Comparison of ENCODE assay signal across 8 mouse cellular contexts in the genomic region with DNA sequence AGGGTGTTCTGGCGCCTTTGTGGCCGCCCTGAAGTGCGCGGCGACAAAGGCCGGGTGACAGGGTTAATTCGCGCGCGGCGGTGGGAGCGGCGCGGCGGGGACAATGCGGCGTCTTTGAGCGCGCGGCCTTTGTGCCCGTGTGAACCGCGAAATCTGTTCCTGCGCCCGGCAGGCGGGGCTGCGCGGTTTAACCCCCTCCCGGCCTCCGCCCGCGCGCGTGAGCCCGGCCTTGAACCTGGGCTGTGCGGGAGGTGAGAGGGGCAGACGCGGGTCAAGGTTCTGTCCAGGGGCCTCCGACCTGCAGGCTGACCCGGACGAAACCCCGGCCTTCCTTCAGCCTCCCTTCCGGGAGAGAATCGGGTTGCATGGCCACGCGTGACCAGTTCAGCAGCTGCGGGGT.
DNase-seq lines count a peak whose midpoint lies in the region; ATAC-seq lines count a peak whose summit lies in the region.
"Had no signal": no experiment of that assay in that cellular context is flagged by ENCODE, and none has a peak within 500 bp of the region (broad histone marks: within the 10 kb centered on the region; RNA-seq: fewer than 3 reads in every experiment).

No protein-coding gene starts in this region.

- H3K36me3 ChIP-seq in lung, embryonic 15.5 days, result no peaks in the 10 kb centered on the region
- no peaks in the 10 kb centered on the region for H3K36me3 ChIP-seq in forebrain, embryonic 14.5 days (ENCODE audit: control insufficient read depth, insufficient read depth, low read length)
- H3K36me3 ChIP-seq in limb, embryonic 13.5 days, result no peaks in the 10 kb centered on the region
- H3K36me3 ChIP-seq in stomach, embryonic 15.5 days, result no peaks in the 10 kb centered on the region

- peaks cover 77% of the 10 kb centered on the region for H3K27me3 ChIP-seq in lung, embryonic 15.5 days
- peaks cover 14% of the 10 kb centered on the region; the same call in 1 of the 2 replicates for H3K27me3 ChIP-seq in forebrain, embryonic 14.5 days (replicated peaks; ENCODE audit: control insufficient read depth, insufficient read depth, low read length)
- peaks cover 95% of the 10 kb centered on the region for H3K27me3 ChIP-seq in limb, embryonic 13.5 days
- H3K27me3 ChIP-seq in stomach, embryonic 15.5 days (replicated peaks), result peaks cover 58% of the 10 kb centered on the region

- no peak for ATAC-seq in lung, embryonic 15.5 days (ENCODE audit: borderline replicate concordance, extremely low read depth, low FRiP score, low TSS enrichment)
- peak; percentile 48; the same call in 1 of the 2 replicates for ATAC-seq in forebrain, embryonic 14.5 days
- ATAC-seq in limb, embryonic 13.5 days (ENCODE audit: low FRiP score, low read depth), result no peak
- no peak for ATAC-seq in stomach, embryonic 15.5 days (ENCODE audit: insufficient read depth, low FRiP score, low read depth)

- no peaks in the 10 kb centered on the region for H3K4me1 ChIP-seq in lung, embryonic 15.5 days
- peaks cover 19% of the 10 kb centered on the region for H3K4me1 ChIP-seq in forebrain, embryonic 14.5 days (ENCODE audit: control insufficient read depth, insufficient read depth, low read length)
- 0 out of 2 replicates have a peak, but pooled peaks cover 3% of the 10 kb centered on the region for H3K4me1 ChIP-seq in limb, embryonic 13.5 days
- H3K4me1 ChIP-seq in stomach, embryonic 15.5 days, result 0 out of 2 replicates have a peak, but pooled peaks cover 5% of the 10 kb centered on the region

- no peak overlapping the region for H3K27ac ChIP-seq in lung, embryonic 15.5 days
- H3K27ac ChIP-seq in forebrain, embryonic 14.5 days (ENCODE audit: low read depth, low read length), result no peak overlapping the region; the same call in 1 of the 2 replicates
- H3K27ac ChIP-seq in limb, embryonic 13.5 days, result no peak overlapping the region
- H3K27ac ChIP-seq in stomach, embryonic 15.5 days, result no peak overlapping the region

- H3K9ac ChIP-seq in lung, embryonic 15.5 days, result no peak overlapping the region
- peak overlapping the region; percentile 67 for H3K9ac ChIP-seq in forebrain, embryonic 14.5 days (ENCODE audit: low read length)
- H3K9ac ChIP-seq in limb, embryonic 13.5 days, result peak overlapping the region; percentile 43; the same call in 1 of the 2 replicates
- H3K9ac ChIP-seq in stomach, embryonic 15.5 days, result no peak overlapping the region

- H3K4me3 ChIP-seq in lung, embryonic 15.5 days, result peak overlapping the region; percentile 29
- H3K4me3 ChIP-seq in forebrain, embryonic 14.5 days (ENCODE audit: low read depth, low read length), result peak overlapping the region; percentile 30
- H3K4me3 ChIP-seq in limb, embryonic 13.5 days, result peak overlapping the region; percentile 39
- H3K4me3 ChIP-seq in stomach, embryonic 15.5 days (replicated peaks), result peak overlapping the region; percentile 35
- H3K4me3 ChIP-seq: erythroblast, embryonic 14.5 days had no signal

- no peak for DNase-seq in lung, postnatal 10 days
- peak; percentile 66 for DNase-seq in forebrain, embryonic 14.5 days (ENCODE audit: low spot score)
- DNase-seq in right cerebral cortex, postnatal 36 days (ENCODE audit: low spot score in 2 of 2), result no peak
- DNase-seq in frontal cortex, postnatal 25 days (ENCODE audit: low spot score in 2 of 2), result no peak

- 2% methylated on average over 47 of the region's 47 CpGs for WGBS in lung, embryonic 15.5 days
- WGBS in forebrain, embryonic 14.5 days, result 1% methylated on average over 47 of the region's 47 CpGs
- WGBS in limb, embryonic 13.5 days, result 1% methylated on average over 47 of the region's 47 CpGs
- 3% methylated on average over 46 of the region's 47 CpGs for WGBS in stomach, embryonic 15.5 days

- H3K9me3 ChIP-seq in lung, embryonic 15.5 days, result no peaks in the 10 kb centered on the region
- H3K9me3 ChIP-seq in forebrain, embryonic 14.5 days (replicated peaks; ENCODE audit: control insufficient read depth, low read length), result no peaks in the 10 kb centered on the region
- no peaks in the 10 kb centered on the region for H3K9me3 ChIP-seq in limb, embryonic 13.5 days
- H3K9me3 ChIP-seq in stomach, embryonic 15.5 days, result no peaks in the 10 kb centered on the region

- H3K4me2 ChIP-seq in lung, embryonic 15.5 days, result peak overlapping the region; percentile 58
- H3K4me2 ChIP-seq in forebrain, embryonic 14.5 days (ENCODE audit: low read length), result peak overlapping the region; percentile 62
- peak overlapping the region; percentile 63 for H3K4me2 ChIP-seq in limb, embryonic 13.5 days (replicated peaks)
- H3K4me2 ChIP-seq in stomach, embryonic 15.5 days, result peak overlapping the region; percentile 61

Comparison
In these comparisons a context has a peak if more than half of its experiments do, and no peak if none do; other contexts are left out.
1. H3K9ac ChIP-seq: peak in forebrain, embryonic 14.5 days (single experiment) and limb, embryonic 13.5 days (single experiment); none in lung, embryonic 15.5 days (single experiment) and stomach, embryonic 15.5 days (single experiment).
2. Peak in every context shown above with its lines, with median percentiles within 50 percentile points of each other: H3K4me2 ChIP-seq and H3K4me3 ChIP-seq.